Mouse (Mus musculus) cerebellum, adult 11-12 months (tissue): ENCODE results near the gene Zfp943.
"Not testable (repeated sequence)": the region's sequence is repeated elsewhere in the genome, so short reads cannot be mapped to it uniquely, and the experiment has no call there.

Experiments
- DNase-seq: peaks from one replicate; pipeline ENCODE4 v3.0.0; 2022

Zfp943 gene

GRCm38 (mm10) chr17:21962107-21962907 lies at the start of gene Zfp943, which contains the start of gene Zfp942:
TSS of gene Zfp943 (plus strand) at chr17:21962552.
TSS of gene Zfp942 (minus strand) at chr17:21962464.
- DNase-seq = peak; percentile 71

GRCm38 (mm10) chr17:21963302-21963701 lies 950 bp downstream of the Zfp943 start:
- DNase-seq = no peak

GRCm38 (mm10) chr17:22035594-22035993 lies 73.2 kb downstream of the Zfp943 start:
- DNase-seq = not testable (repeated sequence)

GRCm38 (mm10) chr17:22049403-22049802 lies 87.1 kb downstream of the Zfp943 start:
- DNase-seq = no peak

DNA sequence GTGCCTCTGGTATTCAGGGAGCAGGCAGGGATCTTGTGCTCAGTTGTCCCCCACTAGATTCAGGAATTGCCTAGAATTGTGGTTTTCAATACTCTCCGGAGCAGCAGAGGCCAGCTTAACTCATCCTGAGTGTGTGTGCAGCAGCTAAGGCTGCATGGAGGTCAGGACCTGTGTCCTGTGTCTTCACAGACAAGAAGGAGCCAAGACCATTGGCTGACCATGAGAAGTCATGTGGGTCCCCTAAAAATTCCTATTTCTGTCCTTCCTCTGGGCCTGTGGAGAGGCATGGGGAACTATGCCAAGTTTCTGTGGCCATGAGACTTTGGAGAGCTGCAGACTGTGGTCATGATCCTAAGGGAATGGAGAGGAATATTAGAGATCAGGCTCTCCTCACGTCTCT lies 90.9 kb downstream of the Zfp943 start:
- DNase-seq = no peak

DNA sequence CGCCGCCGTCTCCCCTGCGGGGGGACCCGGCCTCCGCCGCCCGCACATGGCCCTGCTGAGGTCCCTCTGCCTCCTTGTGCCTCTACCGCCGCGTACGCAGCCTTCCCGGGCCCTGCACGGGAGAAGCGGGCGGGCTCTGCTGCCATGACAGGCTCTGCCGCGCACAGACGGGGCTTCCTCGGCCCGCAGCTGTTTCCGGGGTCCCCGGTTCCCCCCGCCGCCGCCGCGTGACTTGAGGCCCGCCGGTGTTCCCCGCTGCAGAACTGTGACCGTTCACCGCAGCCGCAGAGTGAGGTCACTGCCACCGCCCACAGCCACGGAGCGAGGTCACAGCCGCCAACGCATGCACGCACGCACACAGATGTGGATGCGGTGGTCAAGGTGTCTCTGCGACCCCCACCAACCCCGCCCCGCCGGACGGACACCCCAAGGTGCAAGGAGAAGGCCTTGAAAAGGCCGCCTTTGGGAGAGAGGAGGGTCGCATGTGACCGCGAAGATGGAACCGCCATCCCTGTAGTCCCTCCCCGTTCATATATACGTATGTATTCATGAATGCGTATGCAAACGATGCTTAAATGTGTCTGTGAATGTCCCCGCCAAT lies 118.8 kb downstream of the Zfp943 start:
- DNase-seq = peak; percentile 73

DNA sequence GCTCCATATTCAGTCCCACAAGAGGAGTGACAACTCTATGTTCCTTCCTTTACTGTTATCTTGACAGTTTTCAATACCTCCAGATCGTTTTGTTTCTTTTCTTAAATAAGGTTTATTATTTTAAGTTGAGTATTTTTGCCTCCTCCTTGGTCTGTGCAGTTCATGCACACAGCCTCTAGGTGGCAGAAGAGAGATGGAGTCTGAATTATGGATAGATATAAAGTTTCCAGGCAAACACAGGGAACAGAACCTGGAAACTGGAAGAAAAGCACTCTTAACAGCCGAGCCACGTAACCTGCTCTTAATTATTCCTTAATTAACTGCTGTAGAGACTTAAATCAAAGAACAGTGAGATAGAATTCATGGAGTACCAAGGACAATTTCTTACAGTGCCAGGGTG lies 120.9 kb downstream of the Zfp943 start:
- peak; percentile 15 for DNase-seq

- no peak for DNase-seq
These were observed 156.4 kb downstream of the Zfp943 start for GRCm38 (mm10) chr17:22118770-22119169.
